Mouse (Mus musculus): Measurements from ENCODE around the gene Lonrf2. TPM values are rescaled to one million over a fixed set of nuclear protein-coding genes. Genes with fewer than 3 reads are reported as not detected.
A peak's percentile ranks its signal among the peaks of the same experiment; 100 is the strongest.

Lonrf2 gene
- polyA plus RNA-seq, 1 experiment from 2014 or later, result 14.5 TPM

- Histone ChIP-seq H3K36me3 (peaks cover 21% of the 10 kb centered on the region), H3K27ac (replicated peaks) (no peak overlapping the region), H3K4me2 (no peak overlapping the region), H3K4me3 (no peak overlapping the region), H3K9me3 (no peaks in the 10 kb centered on the region), H3K9ac (no peak overlapping the region), H3K4me1 (replicated peaks) (no peaks in the 10 kb centered on the region), H3K27me3 (no peaks in the 10 kb centered on the region; the same call in 1 of the 2 replicates)
- ATAC-seq (ENCODE audit: low read depth), result no peak
- WGBS, result 93% methylated on average over 9 of the region's 9 CpGs
Measured at GRCm38 (mm10) chr1:38860867-38861524, 24.5 kb upstream of the Lonrf2 start.

GRCm38 (mm10) chr1:38860207-38860606 is 23.7 kb upstream of the Lonrf2 start:
- Histone ChIP-seq H3K4me2 (no peak overlapping the region), H3K4me1 (replicated peaks) (no peaks in the 10 kb centered on the region), H3K9ac (no peak overlapping the region), H3K9me3 (no peaks in the 10 kb centered on the region), H3K27ac (replicated peaks) (no peak overlapping the region), H3K27me3 (peaks cover 6% of the 10 kb centered on the region), H3K36me3 (peaks cover 13% of the 10 kb centered on the region), H3K4me3 (no peak overlapping the region)
- no peak for ATAC-seq (ENCODE audit: low read depth)
- WGBS, result 83% methylated on average over 5 of the region's 5 CpGs

GRCm38 (mm10) chr1:38856196-38856595 is 19.7 kb upstream of the Lonrf2 start:
- H3K9me3 ChIP-seq, result no peaks in the 10 kb centered on the region
- no peak overlapping the region for H3K9ac ChIP-seq
- WGBS, result 13% methylated on average over 3 of the region's 3 CpGs
- H3K4me3 ChIP-seq, result no peak overlapping the region
- ATAC-seq (ENCODE audit: low read depth), result 0 out of 2 replicates have a peak, but pooled peaks have one; percentile 56
- H3K4me2 ChIP-seq, result no peak overlapping the region
- H3K4me1 ChIP-seq (replicated peaks), result no peaks in the 10 kb centered on the region
- H3K27ac ChIP-seq (replicated peaks), result no peak overlapping the region
- no peaks in the 10 kb centered on the region for H3K36me3 ChIP-seq
- peaks cover 38% of the 10 kb centered on the region for H3K27me3 ChIP-seq

- no peak overlapping the region for H3K9ac ChIP-seq
- peaks cover 57% of the 10 kb centered on the region for H3K27me3 ChIP-seq
- 63% methylated on average over 2 of the region's 2 CpGs for WGBS
- no peak overlapping the region for H3K4me2 ChIP-seq
- no peak overlapping the region for H3K4me3 ChIP-seq
- no peaks in the 10 kb centered on the region for H3K36me3 ChIP-seq
- H3K9me3 ChIP-seq, result no peaks in the 10 kb centered on the region
- no peak for ATAC-seq (ENCODE audit: low read depth)
- H3K27ac ChIP-seq (replicated peaks), result no peak overlapping the region
- H3K4me1 ChIP-seq (replicated peaks), result peaks cover 23% of the 10 kb centered on the region
Measured at GRCm38 (mm10) chr1:38852250-38852649, 15.7 kb upstream of the Lonrf2 start.

- 91% methylated on average over 2 of the region's 2 CpGs for WGBS
Measured at GRCm38 (mm10) chr1:38850650-38851049, 14.1 kb upstream of the Lonrf2 start.

GRCm38 (mm10) chr1:38848451-38849289 is 12.2 kb upstream of the Lonrf2 start:
- Histone ChIP-seq H3K27me3 (peaks cover 52% of the 10 kb centered on the region), H3K9me3 (no peaks in the 10 kb centered on the region), H3K4me1 (replicated peaks) (peaks cover 31% of the 10 kb centered on the region), H3K4me2 (peak overlapping the region; percentile 51), H3K4me3 (no peak overlapping the region), H3K36me3 (no peaks in the 10 kb centered on the region), H3K27ac (replicated peaks) (peak overlapping the region; percentile 82; the same call in 1 of the 2 replicates), H3K9ac (no peak overlapping the region; the same call in 1 of the 2 replicates)
- ATAC-seq (ENCODE audit: low read depth), result peak; percentile 45; the same call in 1 of the 2 replicates
- WGBS, result 11% methylated on average over 2 of the region's 2 CpGs

More at GRCm38 (mm10) chr1:38850650-38851049, 14.1 kb upstream of the Lonrf2 start:
- peaks cover 31% of the 10 kb centered on the region for H3K4me1 ChIP-seq (replicated peaks)
- H3K36me3 ChIP-seq, result no peaks in the 10 kb centered on the region
- H3K9me3 ChIP-seq, result no peaks in the 10 kb centered on the region
- H3K4me3 ChIP-seq, result no peak overlapping the region
- peaks cover 62% of the 10 kb centered on the region for H3K27me3 ChIP-seq
- no peak overlapping the region for H3K9ac ChIP-seq
- H3K27ac ChIP-seq (replicated peaks), result no peak overlapping the region
- ATAC-seq (ENCODE audit: low read depth), result no peak
- H3K4me2 ChIP-seq, result no peak overlapping the region

- ATAC-seq (ENCODE audit: low read depth), result peak; percentile 92
- Histone ChIP-seq H3K27me3 (peaks cover 47% of the 10 kb centered on the region), H3K9ac (peak overlapping the region; percentile 22), H3K27ac (replicated peaks) (peak overlapping the region; percentile 82), H3K4me3 (peak overlapping the region; percentile 28), H3K4me2 (peak overlapping the region; percentile 51), H3K9me3 (no peaks in the 10 kb centered on the region), H3K36me3 (no peaks in the 10 kb centered on the region), H3K4me1 (replicated peaks) (peaks cover 31% of the 10 kb centered on the region)
- WGBS, result 11% methylated on average over 11 of the region's 11 CpGs
Measured at GRCm38 (mm10) chr1:38847975-38848374, 11.5 kb upstream of the Lonrf2 start.

GRCm38 (mm10) chr1:38843275-38843674 is 6.8 kb upstream of the Lonrf2 start:
- H3K27ac ChIP-seq (replicated peaks), result no peak overlapping the region
- H3K9ac ChIP-seq, result no peak overlapping the region
- H3K9me3 ChIP-seq, result no peaks in the 10 kb centered on the region
- peaks cover 18% of the 10 kb centered on the region for H3K4me1 ChIP-seq (replicated peaks)
- ATAC-seq (ENCODE audit: low read depth), result no peak
- H3K27me3 ChIP-seq, result peaks cover 46% of the 10 kb centered on the region
- H3K36me3 ChIP-seq, result no peaks in the 10 kb centered on the region
- no peak overlapping the region for H3K4me2 ChIP-seq
- no peak overlapping the region for H3K4me3 ChIP-seq
- 40% methylated on average over 4 of the region's 4 CpGs for WGBS

- Histone ChIP-seq H3K27me3 (peaks cover 50% of the 10 kb centered on the region), H3K9ac (no peak overlapping the region), H3K4me2 (no peak overlapping the region), H3K36me3 (no peaks in the 10 kb centered on the region), H3K4me1 (replicated peaks) (peaks cover 14% of the 10 kb centered on the region), H3K9me3 (no peaks in the 10 kb centered on the region), H3K27ac (replicated peaks) (no peak overlapping the region), H3K4me3 (no peak overlapping the region)
- 83% methylated on average over 1 of the region's 1 CpGs for WGBS
- ATAC-seq (ENCODE audit: low read depth), result no peak
Measured at GRCm38 (mm10) chr1:38842861-38843260, 6.3 kb upstream of the Lonrf2 start.

GRCm38 (mm10) chr1:38839944-38840343 is 3.4 kb upstream of the Lonrf2 start:
- Histone ChIP-seq H3K9ac (no peak overlapping the region), H3K27ac (replicated peaks) (no peak overlapping the region)
- WGBS, result 54% methylated on average over 1 of the region's 1 CpGs

GRCm38 (mm10) chr1:38835568-38836476 is 689 bp downstream of the Lonrf2 start:
- Histone ChIP-seq H3K27me3 (peaks cover 35% of the 10 kb centered on the region), H3K4me3 (peak overlapping the region; percentile 76), H3K4me2 (peak overlapping the region; percentile 99), H3K36me3 (peaks cover 17% of the 10 kb centered on the region; the same call in 1 of the 2 replicates), H3K9me3 (no peaks in the 10 kb centered on the region), H3K27ac (replicated peaks) (peak overlapping the region; percentile 98), H3K4me1 (replicated peaks) (peaks cover 18% of the 10 kb centered on the region), H3K9ac (peak overlapping the region; percentile 93)
- peak; percentile 76 for ATAC-seq (ENCODE audit: low read depth)
- 2% methylated on average over 100 of the region's 103 CpGs for WGBS

More at GRCm38 (mm10) chr1:38839944-38840343, 3.4 kb upstream of the Lonrf2 start:
- Histone ChIP-seq H3K27me3 (peaks cover 50% of the 10 kb centered on the region), H3K36me3 (no peaks in the 10 kb centered on the region), H3K4me1 (replicated peaks) (peaks cover 10% of the 10 kb centered on the region), H3K4me2 (no peak overlapping the region), H3K9me3 (no peaks in the 10 kb centered on the region), H3K4me3 (no peak overlapping the region)
- ATAC-seq (ENCODE audit: low read depth), result no peak

Data from neural tube, embryonic 13.5 days (tissue).